Mouse (Mus musculus) liver, embryonic 15.5 days (tissue): ENCODE data around the gene 4430402I18Rik. TPM values are rescaled to one million over a fixed set of nuclear protein-coding genes. Genes with fewer than 3 reads are reported as not detected.

Source experiments
- ATAC-seq: fragments of 200-750 bp; cut with Nextera tagmentation; 2 replicates; pipeline ENCODE4 v1.8.0; 2017; ENCODE audit warnings: moderate number of reproducible peaks, mild to moderate bottlenecking, moderate library complexity; ENCODE audit not compliant: insufficient read depth
- H3K27ac ChIP-seq: fragments of 300-500 bp; sonication (generic); replicated peaks from 2 replicates; pipeline ENCODE4 v1.5.1; 2015; ENCODE audit warnings: mild to moderate bottlenecking, inconsistent platforms
- H3K27me3 ChIP-seq: fragments of 300-500 bp; sonication (generic); 2 replicates; pipeline ENCODE4 v1.6.1; 2015; ENCODE audit warnings: mild to moderate bottlenecking, inconsistent platforms
- H3K36me3 ChIP-seq: fragments of 300-500 bp; sonication (generic); replicated peaks from 2 replicates; pipeline ENCODE4 v1.6.1; 2015; ENCODE audit warnings: moderate library complexity, mild to moderate bottlenecking, inconsistent platforms
- H3K4me1 ChIP-seq: fragments of 300-500 bp; sonication (generic); replicated peaks from 2 replicates; pipeline ENCODE4 v1.6.1; 2015; ENCODE audit warnings: inconsistent platforms
- H3K4me2 ChIP-seq: fragments of 300-500 bp; sonication (generic); 2 replicates; pipeline ENCODE4 v1.6.1; 2015; ENCODE audit warnings: moderate library complexity, mild to moderate bottlenecking, inconsistent platforms
- H3K4me3 ChIP-seq: fragments of 300-500 bp; sonication (generic); replicated peaks from 2 replicates; pipeline ENCODE4 v1.5.1; 2015; ENCODE audit warnings: mild to moderate bottlenecking, inconsistent platforms
- H3K9ac ChIP-seq: fragments of 300-500 bp; sonication (generic); 2 replicates; pipeline ENCODE4 v1.6.1; 2015; ENCODE audit warnings: moderate library complexity, mild to moderate bottlenecking, inconsistent platforms
- H3K9me3 ChIP-seq: fragments of 300-500 bp; sonication (generic); replicated peaks from 2 replicates; pipeline ENCODE4 v1.6.1; 2016; ENCODE audit warnings: inconsistent platforms
- WGBS: fragments of 180-500 bp; shearing (Covaris S2); methylation state at CpG from one replicate; pipeline ENCODE4 v1.1.7; 2015; ENCODE audit warnings: mixed read lengths; ENCODE audit not compliant: insufficient replicate concordance; 5-methylcytosine and 5-hydroxymethylcytosine counted together
- polyA plus RNA-seq: library from polyadenylated mRNA; unstranded; fragments of >200 nt; fragmentation: Nextera tagmentation; extraction: Ambion mirVana; gene quantifications from 2 replicates; pipeline ENCODE4 v1.2.1, GENCODE M21; 2015

The 4430402I18Rik gene
- polyA plus RNA-seq, 1 experiment from 2014 or later, result 2.2 TPM

DNA sequence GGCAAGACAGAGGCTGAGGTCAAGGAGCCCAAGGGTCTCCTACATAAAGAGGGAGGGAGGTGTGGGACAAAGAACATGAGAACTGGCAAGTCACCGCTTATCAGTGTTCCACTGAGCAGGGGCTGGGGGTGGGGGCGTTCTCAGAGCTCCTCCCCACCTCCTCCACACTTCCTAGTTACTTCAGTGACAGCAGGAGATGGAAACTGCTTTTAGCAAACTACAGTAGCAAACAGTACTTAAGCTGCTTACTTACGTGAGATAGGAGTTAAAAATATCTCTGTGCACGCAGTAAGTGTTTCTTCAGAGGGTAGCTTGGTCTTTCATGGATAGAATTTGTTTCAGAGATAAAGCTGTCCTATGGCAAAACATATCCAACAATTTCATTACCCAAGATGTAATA lies 40.2 kb downstream of the 4430402I18Rik start:
- H3K4me3 ChIP-seq, result no peak overlapping the region
- no peak for ATAC-seq
- H3K27ac ChIP-seq, result no peak overlapping the region
- no peaks in the 10 kb centered on the region for H3K9me3 ChIP-seq
- H3K27me3 ChIP-seq, result no peaks in the 10 kb centered on the region
- H3K36me3 ChIP-seq, result no peaks in the 10 kb centered on the region
- H3K9ac ChIP-seq, result no peak overlapping the region
- H3K4me1 ChIP-seq, result no peaks in the 10 kb centered on the region
- peak overlapping the region; percentile 6; the same call in 1 of the 2 replicates for H3K4me2 ChIP-seq
- WGBS, result 14% methylated on average over 4 of the region's 4 CpGs

DNA sequence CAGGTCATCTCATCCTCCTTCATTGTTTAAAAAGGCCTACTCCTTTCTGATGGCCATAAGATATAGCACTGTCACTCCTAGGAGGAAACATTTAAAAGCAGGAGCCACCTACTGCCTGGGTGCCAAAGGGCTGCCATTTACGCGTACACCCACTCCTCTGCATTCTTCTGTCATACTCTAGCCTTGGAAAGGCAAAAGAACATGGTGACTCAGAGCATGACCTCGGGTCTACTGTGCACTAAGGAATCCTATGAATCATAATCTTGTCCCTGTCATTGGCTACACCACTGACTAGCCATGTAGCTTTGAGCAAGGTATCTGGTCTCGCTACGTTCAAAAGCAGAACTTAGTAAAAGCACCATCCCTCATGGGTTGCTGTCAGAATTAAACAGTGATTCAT lies 41.2 kb downstream of the 4430402I18Rik start:
- H3K9me3 ChIP-seq, result no peaks in the 10 kb centered on the region
- H3K27me3 ChIP-seq, result no peaks in the 10 kb centered on the region
- no peaks in the 10 kb centered on the region for H3K4me1 ChIP-seq
- H3K4me2 ChIP-seq, result no peak overlapping the region
- H3K36me3 ChIP-seq, result no peaks in the 10 kb centered on the region
- no peak overlapping the region for H3K27ac ChIP-seq
- WGBS, result 73% methylated on average over 5 of the region's 5 CpGs
- no peak overlapping the region for H3K9ac ChIP-seq
- no peak for ATAC-seq
- H3K4me3 ChIP-seq, result no peak overlapping the region

DNA sequence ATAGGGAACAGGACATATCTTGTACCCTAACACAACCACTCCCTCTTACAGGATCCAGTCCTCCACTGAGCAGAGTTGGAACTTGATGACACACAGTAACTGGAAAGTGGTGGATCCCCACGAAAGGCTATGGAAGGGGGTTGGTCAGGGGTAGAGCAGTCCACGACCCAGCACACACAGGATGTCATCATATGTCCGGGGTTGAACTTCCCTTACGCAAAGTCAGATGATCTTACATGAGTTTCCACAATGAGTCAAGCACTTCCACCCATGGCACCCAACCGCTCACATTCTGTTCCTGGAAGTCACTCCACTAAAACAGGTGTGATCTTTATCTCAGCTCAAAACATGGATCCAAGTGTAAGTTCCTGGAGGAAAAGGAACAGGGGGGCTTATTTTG lies 49.8 kb downstream of the 4430402I18Rik start:
- peak; percentile 31; the same call in 1 of the 2 replicates for ATAC-seq
- Histone ChIP-seq H3K9me3 (no peaks in the 10 kb centered on the region), H3K27ac (no peak overlapping the region), H3K36me3 (no peaks in the 10 kb centered on the region), H3K9ac (no peak overlapping the region), H3K27me3 (no peaks in the 10 kb centered on the region), H3K4me1 (no peaks in the 10 kb centered on the region), H3K4me2 (no peak overlapping the region), H3K4me3 (no peak overlapping the region)
- WGBS, result 41% methylated on average over 5 of the region's 5 CpGs

DNA sequence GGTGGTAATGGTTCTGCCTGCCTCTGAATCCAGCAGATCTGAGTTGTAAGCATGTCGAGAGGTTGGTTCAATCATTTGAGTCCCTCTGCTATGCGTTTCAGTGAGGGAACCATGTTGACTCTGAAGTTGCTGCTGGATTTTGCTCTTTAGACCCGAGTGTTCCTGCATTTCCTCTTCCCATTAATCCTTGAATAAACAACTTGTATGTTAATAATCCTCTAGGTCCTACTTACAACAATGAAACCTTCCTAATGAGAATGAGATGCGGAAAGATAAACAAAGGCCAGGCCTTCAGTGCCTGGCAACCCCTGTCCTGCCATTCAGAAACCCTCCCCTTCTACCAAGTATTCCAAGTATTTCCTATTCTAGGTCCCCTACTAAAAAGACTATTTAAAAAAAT lies 51.1 kb downstream of the 4430402I18Rik start:
- Histone ChIP-seq H3K27me3 (no peaks in the 10 kb centered on the region), H3K27ac (no peak overlapping the region), H3K4me2 (no peak overlapping the region), H3K4me1 (no peaks in the 10 kb centered on the region), H3K9me3 (no peaks in the 10 kb centered on the region), H3K36me3 (no peaks in the 10 kb centered on the region), H3K9ac (no peak overlapping the region), H3K4me3 (no peak overlapping the region)
- ATAC-seq, result no peak
- WGBS, result 44% methylated on average over 4 of the region's 4 CpGs

GRCm38 (mm10) chr19:28915602-28916250 lies 51.9 kb downstream of the 4430402I18Rik start:
- H3K4me2 ChIP-seq, result no peak overlapping the region
- H3K36me3 ChIP-seq, result no peaks in the 10 kb centered on the region
- H3K9me3 ChIP-seq, result no peaks in the 10 kb centered on the region
- 44% methylated on average over 2 of the region's 2 CpGs for WGBS
- no peaks in the 10 kb centered on the region for H3K4me1 ChIP-seq
- no peak overlapping the region for H3K9ac ChIP-seq
- ATAC-seq, result no peak
- H3K27me3 ChIP-seq, result no peaks in the 10 kb centered on the region
- no peak overlapping the region for H3K4me3 ChIP-seq
- H3K27ac ChIP-seq, result peak overlapping the region; percentile 14; the same call in 1 of the 2 replicates

- no peaks in the 10 kb centered on the region for H3K36me3 ChIP-seq
- H3K4me2 ChIP-seq, result no peak overlapping the region
- H3K9me3 ChIP-seq, result no peaks in the 10 kb centered on the region
- H3K27me3 ChIP-seq, result no peaks in the 10 kb centered on the region
- no peak overlapping the region for H3K4me3 ChIP-seq
- no peak overlapping the region for H3K9ac ChIP-seq
- ATAC-seq, result no peak
- H3K4me1 ChIP-seq, result no peaks in the 10 kb centered on the region
- H3K27ac ChIP-seq, result no peak overlapping the region
- 15% methylated on average over 6 of the region's 6 CpGs for WGBS
These were observed 53.0 kb downstream of the 4430402I18Rik start for GRCm38 (mm10) chr19:28914598-28914997.

GRCm38 (mm10) chr19:28908693-28909092 lies 58.9 kb downstream of the 4430402I18Rik start:
- Histone ChIP-seq H3K4me2 (no peak overlapping the region), H3K36me3 (no peaks in the 10 kb centered on the region), H3K4me1 (no peaks in the 10 kb centered on the region), H3K27me3 (no peaks in the 10 kb centered on the region), H3K9ac (no peak overlapping the region), H3K9me3 (no peaks in the 10 kb centered on the region), H3K4me3 (no peak overlapping the region), H3K27ac (no peak overlapping the region)
- 63% methylated on average over 9 of the region's 9 CpGs for WGBS
- ATAC-seq, result no peak

- no peak overlapping the region for H3K4me2 ChIP-seq
- no peak for ATAC-seq
- no peaks in the 10 kb centered on the region for H3K9me3 ChIP-seq
- H3K4me1 ChIP-seq, result no peaks in the 10 kb centered on the region
- H3K9ac ChIP-seq, result no peak overlapping the region
- H3K27me3 ChIP-seq, result no peaks in the 10 kb centered on the region
- no peak overlapping the region for H3K27ac ChIP-seq
- no peak overlapping the region for H3K4me3 ChIP-seq
- WGBS, result 64% methylated on average over 4 of the region's 4 CpGs
- H3K36me3 ChIP-seq, result no peaks in the 10 kb centered on the region
These were observed 59.4 kb downstream of the 4430402I18Rik start for GRCm38 (mm10) chr19:28908186-28908585.

- Histone ChIP-seq H3K4me3 (no peak overlapping the region), H3K9ac (no peak overlapping the region), H3K27me3 (no peaks in the 10 kb centered on the region), H3K4me2 (no peak overlapping the region), H3K36me3 (no peaks in the 10 kb centered on the region), H3K9me3 (no peaks in the 10 kb centered on the region), H3K27ac (no peak overlapping the region), H3K4me1 (no peaks in the 10 kb centered on the region)
- WGBS, result 66% methylated on average over 8 of the region's 8 CpGs
- no peak for ATAC-seq
These were observed 64.0 kb downstream of the 4430402I18Rik start for GRCm38 (mm10) chr19:28903536-28904119.

DNA sequence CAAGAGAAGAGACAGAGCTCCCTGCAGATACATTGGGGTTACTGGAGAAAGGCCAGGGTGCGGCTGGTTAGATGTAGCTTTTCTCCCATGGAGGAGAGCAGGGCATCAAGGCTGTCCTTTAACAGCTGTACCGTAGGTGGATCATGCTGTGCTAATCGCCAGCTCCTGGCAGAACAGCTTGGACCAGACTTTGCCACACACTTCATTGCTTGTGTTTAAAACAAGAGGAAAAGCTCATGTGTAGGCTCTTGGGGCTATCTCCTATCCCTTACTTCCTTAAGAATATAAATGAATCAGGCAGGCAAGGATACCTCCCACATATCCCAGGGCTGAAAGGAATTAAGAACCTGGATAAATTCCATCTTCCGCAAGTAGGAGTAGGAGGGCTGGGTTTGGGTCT lies 64.8 kb downstream of the 4430402I18Rik start:
- Histone ChIP-seq H3K9ac (no peak overlapping the region), H3K4me3 (no peak overlapping the region), H3K4me1 (no peaks in the 10 kb centered on the region), H3K36me3 (no peaks in the 10 kb centered on the region), H3K9me3 (no peaks in the 10 kb centered on the region), H3K4me2 (no peak overlapping the region), H3K27ac (no peak overlapping the region), H3K27me3 (no peaks in the 10 kb centered on the region)
- ATAC-seq, result no peak
- 54% methylated on average over 4 of the region's 4 CpGs for WGBS

DNA sequence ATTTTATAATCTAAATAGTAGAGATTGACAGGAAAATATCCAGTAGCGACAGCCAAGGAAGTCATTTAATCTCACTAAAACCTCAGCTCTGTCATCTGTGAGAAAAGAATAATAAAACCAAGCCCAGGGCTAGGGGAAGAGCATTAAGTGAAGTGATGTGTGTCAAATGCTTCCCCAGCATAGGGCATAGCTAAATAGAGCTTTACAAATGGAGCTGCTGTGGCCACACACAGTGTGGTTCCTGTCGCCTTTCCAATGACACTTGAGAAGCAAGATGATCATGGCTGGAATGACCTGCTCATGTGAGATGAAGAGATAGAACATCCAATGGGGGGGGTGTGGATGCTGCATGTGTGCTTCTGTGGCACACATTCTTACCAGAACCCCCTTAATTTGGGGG lies 65.5 kb downstream of the 4430402I18Rik start:
- Histone ChIP-seq H3K36me3 (no peaks in the 10 kb centered on the region), H3K4me3 (no peak overlapping the region), H3K4me2 (no peak overlapping the region), H3K27ac (no peak overlapping the region), H3K9ac (no peak overlapping the region), H3K27me3 (no peaks in the 10 kb centered on the region), H3K9me3 (no peaks in the 10 kb centered on the region), H3K4me1 (no peaks in the 10 kb centered on the region)
- no peak for ATAC-seq
- 61% methylated on average over 2 of the region's 2 CpGs for WGBS

DNA sequence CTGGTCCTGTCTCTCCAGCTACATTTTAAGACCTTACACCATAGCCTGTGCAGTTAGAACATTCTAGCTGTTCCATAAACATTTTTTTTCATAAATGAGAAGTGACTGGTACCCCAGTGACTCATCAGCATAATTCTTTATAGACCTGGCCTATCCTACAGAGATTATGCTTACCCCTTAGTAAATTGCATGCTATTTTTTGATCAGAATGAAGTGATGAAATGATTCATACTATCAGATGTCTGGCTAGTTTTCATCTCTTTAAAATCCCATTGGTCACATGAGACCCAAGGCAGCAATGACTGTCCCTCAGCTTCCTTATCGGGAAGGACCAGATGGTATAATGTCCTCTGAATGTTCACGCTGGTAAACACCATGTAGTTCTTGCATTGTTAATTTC lies 66.8 kb downstream of the 4430402I18Rik start:
- H3K27ac ChIP-seq, result no peak overlapping the region
- no peak overlapping the region for H3K4me3 ChIP-seq
- H3K9me3 ChIP-seq, result no peaks in the 10 kb centered on the region
- no peaks in the 10 kb centered on the region for H3K4me1 ChIP-seq
- H3K4me2 ChIP-seq, result no peak overlapping the region
- no peaks in the 10 kb centered on the region for H3K27me3 ChIP-seq
- WGBS, result 74% methylated on average over 2 of the region's 2 CpGs
- no peak overlapping the region for H3K9ac ChIP-seq
- ATAC-seq, result no peak
- H3K36me3 ChIP-seq, result no peaks in the 10 kb centered on the region
